Mouse (Mus musculus): ENCODE results near the gene Epb41l5.

Epb41l5 gene

GRCm38 (mm10) chr1:119497346-119498004, 151.3 kb downstream of the Epb41l5 start:
- DNase-seq: no peak

GRCm38 (mm10) chr1:119495396-119495775, 153.4 kb downstream of the Epb41l5 start:
- DNase-seq: no peak

Measured in thymus, postnatal 25 days (tissue).